Mouse (Mus musculus): Measurements from ENCODE around the gene Cdk14. TPM values are rescaled to one million over a fixed set of nuclear protein-coding genes. Genes with fewer than 3 reads are reported as not detected.

Cdk14 gene
- polyA plus RNA-seq, 1 experiment from 2014 or later = 37.8 TPM

- DNase-seq = no peak
- Histone ChIP-seq H3K9ac (no peak overlapping the region), H3K27ac (ENCODE audit: low read depth) (no peak overlapping the region), H3K4me2 (no peak overlapping the region), H3K4me3 (ENCODE audit: low read depth, low read length) (no peak overlapping the region), H3K9me3 (ENCODE audit: low read depth, low read length) (no peaks in the 10 kb centered on the region), H3K27me3 (ENCODE audit: insufficient read depth, low read length) (no peaks in the 10 kb centered on the region), H3K4me1 (ENCODE audit: insufficient read depth) (0 out of 2 replicates have a peak, but pooled peaks cover 3% of the 10 kb centered on the region), H3K36me3 (ENCODE audit: insufficient read depth) (no peaks in the 10 kb centered on the region)
- TF ChIP-seq CTCF (IDR thresholded peaks at IDR 0.05; ENCODE audit: low read depth) = no peak
- ATAC-seq (ENCODE audit: insufficient read depth) = no peak
- 88% methylated on average over 3 of the region's 3 CpGs for WGBS
These were observed 153.4 kb downstream of the Cdk14 start for GRCm38 (mm10) chr5:5266787-5267126.

GRCm38 (mm10) chr5:5265861-5266786 lies 154.0 kb downstream of the Cdk14 start:
- DNase-seq (peak; percentile 74), ATAC-seq (ENCODE audit: insufficient read depth) (no peak)
- Histone ChIP-seq H3K9ac (no peak overlapping the region), H3K4me1 (ENCODE audit: insufficient read depth) (peaks cover 4% of the 10 kb centered on the region; the same call in 1 of the 2 replicates), H3K4me3 (ENCODE audit: low read depth, low read length) (no peak overlapping the region), H3K27ac (ENCODE audit: low read depth) (no peak overlapping the region), H3K9me3 (ENCODE audit: low read depth, low read length) (no peaks in the 10 kb centered on the region), H3K4me2 (no peak overlapping the region), H3K36me3 (ENCODE audit: insufficient read depth) (no peaks in the 10 kb centered on the region), H3K27me3 (ENCODE audit: insufficient read depth, low read length) (no peaks in the 10 kb centered on the region)
- TF ChIP-seq CTCF (IDR thresholded peaks at IDR 0.05; ENCODE audit: low read depth) = peak; percentile 70
- WGBS = 30% methylated on average over 10 of the region's 10 CpGs

GRCm38 (mm10) chr5:5265401-5265841 lies 154.7 kb downstream of the Cdk14 start:
- H3K4me3 ChIP-seq (ENCODE audit: low read depth, low read length) = no peak overlapping the region
- H3K27ac ChIP-seq (ENCODE audit: low read depth) = no peak overlapping the region
- no peak for ATAC-seq (ENCODE audit: insufficient read depth)
- peaks cover 4% of the 10 kb centered on the region; the same call in 1 of the 2 replicates for H3K4me1 ChIP-seq (ENCODE audit: insufficient read depth)
- H3K36me3 ChIP-seq (ENCODE audit: insufficient read depth) = no peaks in the 10 kb centered on the region
- no peaks in the 10 kb centered on the region for H3K9me3 ChIP-seq (ENCODE audit: low read depth, low read length)
- no peak for TF ChIP-seq CTCF (IDR thresholded peaks at IDR 0.05; ENCODE audit: low read depth)
- H3K27me3 ChIP-seq (ENCODE audit: insufficient read depth, low read length) = no peaks in the 10 kb centered on the region
- WGBS = 25% methylated on average over 8 of the region's 8 CpGs
- no peak for DNase-seq
- no peak overlapping the region for H3K4me2 ChIP-seq
- H3K9ac ChIP-seq = no peak overlapping the region

- WGBS = 77% methylated on average over 2 of the region's 2 CpGs
- no peak overlapping the region for H3K27ac ChIP-seq (ENCODE audit: low read depth)
- H3K4me1 ChIP-seq (ENCODE audit: insufficient read depth) = peaks cover 4% of the 10 kb centered on the region; the same call in 1 of the 2 replicates
- no peaks in the 10 kb centered on the region for H3K36me3 ChIP-seq (ENCODE audit: insufficient read depth)
- H3K9me3 ChIP-seq (ENCODE audit: low read depth, low read length) = no peaks in the 10 kb centered on the region
- no peak overlapping the region for H3K4me2 ChIP-seq
- no peak for ATAC-seq (ENCODE audit: insufficient read depth)
- no peak overlapping the region for H3K4me3 ChIP-seq (ENCODE audit: low read depth, low read length)
- no peaks in the 10 kb centered on the region for H3K27me3 ChIP-seq (ENCODE audit: insufficient read depth, low read length)
- no peak for TF ChIP-seq CTCF (IDR thresholded peaks at IDR 0.05; ENCODE audit: low read depth)
- DNase-seq = no peak
- H3K9ac ChIP-seq = no peak overlapping the region
These were observed 155.4 kb downstream of the Cdk14 start for GRCm38 (mm10) chr5:5264712-5265111.

DNA sequence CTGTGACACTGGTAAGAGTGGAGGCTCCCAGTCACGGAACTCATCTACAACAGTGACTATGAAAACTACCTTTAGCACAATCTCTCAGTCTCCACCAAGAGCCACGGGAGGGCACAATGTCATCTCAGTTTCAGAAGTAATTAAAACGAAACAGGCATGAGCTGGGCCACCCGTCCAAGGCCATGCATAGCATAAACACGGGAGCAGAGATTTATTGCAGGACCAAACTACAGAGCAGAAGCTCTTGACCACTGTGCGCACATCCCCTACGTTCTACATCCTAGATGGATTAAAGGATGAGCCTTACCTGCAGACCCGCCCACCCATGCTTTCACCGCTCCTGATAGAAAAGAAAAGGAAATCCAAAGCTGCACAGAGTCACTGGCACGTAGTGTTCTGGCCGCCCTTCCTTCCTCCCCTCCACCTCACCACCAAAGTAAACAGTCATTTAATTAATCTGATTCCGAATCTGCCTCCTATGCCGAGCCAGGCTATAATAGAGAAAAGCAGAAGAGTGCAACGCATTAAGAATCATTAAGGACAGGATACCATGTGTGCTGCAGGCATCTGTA lies 158.3 kb downstream of the Cdk14 start:
- TF ChIP-seq CTCF (IDR thresholded peaks at IDR 0.05; ENCODE audit: low read depth) = no peak
- DNase-seq (no peak), ATAC-seq (ENCODE audit: insufficient read depth) (no peak)
- Histone ChIP-seq H3K27ac (ENCODE audit: low read depth) (no peak overlapping the region), H3K36me3 (ENCODE audit: insufficient read depth) (no peaks in the 10 kb centered on the region), H3K4me3 (ENCODE audit: low read depth, low read length) (no peak overlapping the region), H3K9ac (no peak overlapping the region), H3K9me3 (ENCODE audit: low read depth, low read length) (no peaks in the 10 kb centered on the region), H3K27me3 (ENCODE audit: insufficient read depth, low read length) (no peaks in the 10 kb centered on the region), H3K4me1 (ENCODE audit: insufficient read depth) (peaks cover 4% of the 10 kb centered on the region; the same call in 1 of the 2 replicates), H3K4me2 (no peak overlapping the region)
- 40% methylated on average over 14 of the region's 14 CpGs for WGBS

- no peak overlapping the region for H3K9ac ChIP-seq
- no peaks in the 10 kb centered on the region for H3K36me3 ChIP-seq (ENCODE audit: insufficient read depth)
- peaks cover 4% of the 10 kb centered on the region; the same call in 1 of the 2 replicates for H3K4me1 ChIP-seq (ENCODE audit: insufficient read depth)
- whole genome bisulfite sequencing = 49% methylated on average over 14 of the region's 14 CpGs
- no peak overlapping the region for H3K4me3 ChIP-seq (ENCODE audit: low read depth, low read length)
- no peak overlapping the region for H3K27ac ChIP-seq (ENCODE audit: low read depth)
- no peaks in the 10 kb centered on the region for H3K9me3 ChIP-seq (ENCODE audit: low read depth, low read length)
- H3K4me2 ChIP-seq = no peak overlapping the region
- no peaks in the 10 kb centered on the region for H3K27me3 ChIP-seq (ENCODE audit: insufficient read depth, low read length)
- no peak for ATAC-seq (ENCODE audit: insufficient read depth)
- TF ChIP-seq CTCF (IDR thresholded peaks at IDR 0.05; ENCODE audit: low read depth) = no peak
- DNase-seq = no peak
These were observed 159.0 kb downstream of the Cdk14 start for GRCm38 (mm10) chr5:5260966-5261724.
